Mouse (Mus musculus): ENCODE results near the gene Tgm2. TPM values are rescaled to one million over a fixed set of nuclear protein-coding genes. Genes with fewer than 3 reads are reported as not detected.

Tgm2 gene
- polyA plus RNA-seq, 2 experiments = 6.9 to 12.1 TPM

- no peak overlapping the region for H3K27ac ChIP-seq (replicated peaks; ENCODE audit: low read depth, low read length)
- H3K4me2 ChIP-seq (replicated peaks; ENCODE audit: low read depth, low read length, severe bottlenecking) = no peak overlapping the region
- peaks cover 14% of the 10 kb centered on the region for H3K4me1 ChIP-seq (ENCODE audit: control insufficient read depth, insufficient read depth, low read length)
- no peak overlapping the region for H3K9ac ChIP-seq (ENCODE audit: low read depth, low read length, severe bottlenecking)
- DNase-seq (ENCODE audit: low spot score) = no peak
- H3K27me3 ChIP-seq (ENCODE audit: control insufficient read depth, insufficient read depth, low read length) = no peaks in the 10 kb centered on the region
- no peak for ATAC-seq (ENCODE audit: low FRiP score, low read depth)
- no peaks in the 10 kb centered on the region for H3K9me3 ChIP-seq (ENCODE audit: control insufficient read depth, low read length)
- H3K36me3 ChIP-seq (ENCODE audit: control insufficient read depth, insufficient read depth, low read length) = no peaks in the 10 kb centered on the region
- H3K4me3 ChIP-seq (replicated peaks; ENCODE audit: low read length) = no peak overlapping the region
- no peak for TF ChIP-seq POLR2A (IDR thresholded peaks at IDR 0.05; ENCODE audit: borderline replicate concordance, extremely low read depth, insufficient read depth, insufficient read length)
- 73% methylated on average over 18 of the region's 18 CpGs for WGBS
These were observed 3.3 kb downstream of the Tgm2 start for GRCm38 (mm10) chr2:158142981-158143380.

- Histone ChIP-seq H3K4me2 (replicated peaks; ENCODE audit: low read depth, low read length, severe bottlenecking) (no peak overlapping the region), H3K36me3 (ENCODE audit: control insufficient read depth, insufficient read depth, low read length) (no peaks in the 10 kb centered on the region), H3K9ac (ENCODE audit: low read depth, low read length, severe bottlenecking) (no peak overlapping the region), H3K27ac (replicated peaks; ENCODE audit: low read depth, low read length) (no peak overlapping the region), H3K9me3 (ENCODE audit: control insufficient read depth, low read length) (no peaks in the 10 kb centered on the region), H3K4me1 (ENCODE audit: control insufficient read depth, insufficient read depth, low read length) (peaks cover 14% of the 10 kb centered on the region), H3K4me3 (replicated peaks; ENCODE audit: low read length) (no peak overlapping the region), H3K27me3 (ENCODE audit: control insufficient read depth, insufficient read depth, low read length) (no peaks in the 10 kb centered on the region)
- 76% methylated on average over 7 of the region's 7 CpGs for WGBS
- no peak for TF ChIP-seq POLR2A (IDR thresholded peaks at IDR 0.05; ENCODE audit: borderline replicate concordance, extremely low read depth, insufficient read depth, insufficient read length)
- ATAC-seq (ENCODE audit: low FRiP score, low read depth) (no peak), DNase-seq (ENCODE audit: low spot score) (no peak)
These were observed 4.4 kb downstream of the Tgm2 start for GRCm38 (mm10) chr2:158141690-158142440.

GRCm38 (mm10) chr2:158141271-158141670, 5.0 kb downstream of the Tgm2 start:
- no peak for TF ChIP-seq POLR2A (IDR thresholded peaks at IDR 0.05; ENCODE audit: borderline replicate concordance, extremely low read depth, insufficient read depth, insufficient read length)
- H3K9ac ChIP-seq (ENCODE audit: low read depth, low read length, severe bottlenecking) = no peak overlapping the region
- no peak overlapping the region for H3K4me2 ChIP-seq (replicated peaks; ENCODE audit: low read depth, low read length, severe bottlenecking)
- H3K9me3 ChIP-seq (ENCODE audit: control insufficient read depth, low read length) = no peaks in the 10 kb centered on the region
- H3K4me3 ChIP-seq (replicated peaks; ENCODE audit: low read length) = no peak overlapping the region
- no peaks in the 10 kb centered on the region for H3K27me3 ChIP-seq (ENCODE audit: control insufficient read depth, insufficient read depth, low read length)
- no peak for DNase-seq (ENCODE audit: low spot score)
- no peak for ATAC-seq (ENCODE audit: low FRiP score, low read depth)
- 81% methylated on average over 7 of the region's 7 CpGs for WGBS
- no peak overlapping the region for H3K27ac ChIP-seq (replicated peaks; ENCODE audit: low read depth, low read length)
- H3K4me1 ChIP-seq (ENCODE audit: control insufficient read depth, insufficient read depth, low read length) = peaks cover 14% of the 10 kb centered on the region
- H3K36me3 ChIP-seq (ENCODE audit: control insufficient read depth, insufficient read depth, low read length) = no peaks in the 10 kb centered on the region

- peaks cover 18% of the 10 kb centered on the region for H3K4me1 ChIP-seq (ENCODE audit: control insufficient read depth, insufficient read depth, low read length)
- no peaks in the 10 kb centered on the region for H3K27me3 ChIP-seq (ENCODE audit: control insufficient read depth, insufficient read depth, low read length)
- H3K27ac ChIP-seq (replicated peaks; ENCODE audit: low read depth, low read length) = no peak overlapping the region
- H3K9ac ChIP-seq (ENCODE audit: low read depth, low read length, severe bottlenecking) = no peak overlapping the region
- H3K4me3 ChIP-seq (replicated peaks; ENCODE audit: low read length) = no peak overlapping the region
- no peak for ATAC-seq (ENCODE audit: low FRiP score, low read depth)
- H3K9me3 ChIP-seq (ENCODE audit: control insufficient read depth, low read length) = no peaks in the 10 kb centered on the region
- H3K36me3 ChIP-seq (ENCODE audit: control insufficient read depth, insufficient read depth, low read length) = no peaks in the 10 kb centered on the region
- 77% methylated on average over 5 of the region's 5 CpGs for WGBS
- no peak for TF ChIP-seq POLR2A (IDR thresholded peaks at IDR 0.05; ENCODE audit: borderline replicate concordance, extremely low read depth, insufficient read depth, insufficient read length)
- DNase-seq (ENCODE audit: low spot score) = no peak
- H3K4me2 ChIP-seq (replicated peaks; ENCODE audit: low read depth, low read length, severe bottlenecking) = no peak overlapping the region
These were observed 5.6 kb downstream of the Tgm2 start for GRCm38 (mm10) chr2:158140664-158141063.

- ATAC-seq (ENCODE audit: low FRiP score, low read depth) (peak; percentile 75), DNase-seq (ENCODE audit: low spot score) (peak; percentile 62)
- Histone ChIP-seq H3K36me3 (ENCODE audit: control insufficient read depth, insufficient read depth, low read length) (no peaks in the 10 kb centered on the region), H3K9me3 (ENCODE audit: control insufficient read depth, low read length) (no peaks in the 10 kb centered on the region), H3K9ac (ENCODE audit: low read depth, low read length, severe bottlenecking) (no peak overlapping the region), H3K27ac (replicated peaks; ENCODE audit: low read depth, low read length) (peak overlapping the region; percentile 71), H3K4me1 (ENCODE audit: control insufficient read depth, insufficient read depth, low read length) (peaks cover 18% of the 10 kb centered on the region), H3K4me3 (replicated peaks; ENCODE audit: low read length) (no peak overlapping the region), H3K4me2 (replicated peaks; ENCODE audit: low read depth, low read length, severe bottlenecking) (no peak overlapping the region), H3K27me3 (ENCODE audit: control insufficient read depth, insufficient read depth, low read length) (no peaks in the 10 kb centered on the region)
- WGBS = 41% methylated on average over 7 of the region's 7 CpGs
- TF ChIP-seq POLR2A (IDR thresholded peaks at IDR 0.05; ENCODE audit: borderline replicate concordance, extremely low read depth, insufficient read depth, insufficient read length) = no peak
These were observed 6.6 kb downstream of the Tgm2 start for GRCm38 (mm10) chr2:158139628-158140027.
